Mouse (Mus musculus): Measurements from ENCODE around the gene Zfp108. TPM values are rescaled to one million over a fixed set of nuclear protein-coding genes. Genes with fewer than 3 reads are reported as not detected.

Gene Zfp108
- 5.7 and 6.3 TPM in 2 replicates for polyA plus RNA-seq (2015; fragmentation: Nextera tagmentation; extraction: Ambion mirVana)

- no peaks in the 10 kb centered on the region for H3K9me3 ChIP-seq (ENCODE audit: control insufficient read depth, low read length)
- WGBS, result 20% methylated on average over 21 of the region's 21 CpGs
- peak within 1 kb of the TSS; percentile 64 for H3K9ac ChIP-seq (replicated peaks; ENCODE audit: low read depth, low read length)
- peak; percentile 94 for ATAC-seq
- no peaks in the 10 kb centered on the region for H3K27me3 ChIP-seq (replicated peaks; ENCODE audit: control insufficient read depth, insufficient read depth, low read length)
- H3K27ac ChIP-seq (ENCODE audit: low read length), result peak within 1 kb of the TSS; percentile 57
- peak within 1 kb of the TSS; percentile 52 for H3K4me3 ChIP-seq (replicated peaks; ENCODE audit: low read length)
- H3K36me3 ChIP-seq (ENCODE audit: control insufficient read depth, insufficient read depth), result no peaks in the 10 kb centered on the region
- H3K4me2 ChIP-seq (ENCODE audit: low read length), result peak within 1 kb of the TSS; percentile 61
- peaks cover 11% of the 10 kb centered on the region for H3K4me1 ChIP-seq (replicated peaks; ENCODE audit: control insufficient read depth, insufficient read depth, low read length)
These were observed at the start of gene Zfp108 for GRCm38 (mm10) chr7:24254633-24255474. Zfp108 (plus strand) TSS chr7:24254794.

GRCm38 (mm10) chr7:24207488-24208261, 46.9 kb upstream of the Zfp108 start:
- Histone ChIP-seq H3K27me3 (replicated peaks; ENCODE audit: control insufficient read depth, insufficient read depth, low read length) (no peaks in the 10 kb centered on the region), H3K4me1 (replicated peaks; ENCODE audit: control insufficient read depth, insufficient read depth, low read length) (peaks cover 9% of the 10 kb centered on the region), H3K4me3 (replicated peaks; ENCODE audit: low read length) (peak overlapping the region; percentile 79), H3K9ac (replicated peaks; ENCODE audit: low read depth, low read length) (peak overlapping the region; percentile 86), H3K27ac (ENCODE audit: low read length) (peak overlapping the region; percentile 66), H3K9me3 (ENCODE audit: control insufficient read depth, low read length) (no peaks in the 10 kb centered on the region), H3K4me2 (ENCODE audit: low read length) (peak overlapping the region; percentile 76), H3K36me3 (ENCODE audit: control insufficient read depth, insufficient read depth) (0 out of 2 replicates have a peak, but pooled peaks cover 2% of the 10 kb centered on the region)
- peak; percentile 93 for ATAC-seq
- 11% methylated on average over 24 of the region's 24 CpGs for WGBS

GRCm38 (mm10) chr7:24208282-24208886, 46.2 kb upstream of the Zfp108 start:
- ATAC-seq, result peak; percentile 49
- 62% methylated on average over 7 of the region's 7 CpGs for WGBS
- H3K9me3 ChIP-seq (ENCODE audit: control insufficient read depth, low read length), result no peaks in the 10 kb centered on the region
- H3K27me3 ChIP-seq (replicated peaks; ENCODE audit: control insufficient read depth, insufficient read depth, low read length), result no peaks in the 10 kb centered on the region
- no peak overlapping the region for H3K27ac ChIP-seq (ENCODE audit: low read length)
- no peak overlapping the region; the same call in 1 of the 2 replicates for H3K4me3 ChIP-seq (replicated peaks; ENCODE audit: low read length)
- peaks cover 9% of the 10 kb centered on the region for H3K4me1 ChIP-seq (replicated peaks; ENCODE audit: control insufficient read depth, insufficient read depth, low read length)
- no peaks in the 10 kb centered on the region for H3K36me3 ChIP-seq (ENCODE audit: control insufficient read depth, insufficient read depth)
- peak overlapping the region; percentile 76 for H3K4me2 ChIP-seq (ENCODE audit: low read length)
- H3K9ac ChIP-seq (replicated peaks; ENCODE audit: low read depth, low read length), result no peak overlapping the region

DNA sequence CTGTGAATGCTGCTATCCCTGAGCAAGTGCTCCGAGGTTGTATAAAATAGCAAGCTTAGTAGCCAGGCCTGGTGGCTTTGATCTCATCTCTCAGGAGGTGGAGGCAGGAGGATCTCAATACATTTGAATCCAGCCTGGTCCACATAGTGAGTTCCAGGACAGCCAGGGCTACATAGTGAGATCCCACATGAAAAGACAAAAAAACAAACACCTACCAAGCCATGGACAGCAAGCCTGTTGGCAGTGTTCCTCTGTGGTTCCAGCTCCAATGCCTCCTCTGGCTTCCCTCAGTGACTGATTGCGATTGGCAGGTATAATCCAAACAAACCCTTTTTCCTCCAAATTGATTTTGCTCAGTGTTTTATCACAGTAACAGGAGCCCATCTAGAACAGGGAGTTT, 44.3 kb upstream of the Zfp108 start:
- no peak overlapping the region for H3K4me2 ChIP-seq (ENCODE audit: low read length)
- H3K9me3 ChIP-seq (ENCODE audit: control insufficient read depth, low read length), result no peaks in the 10 kb centered on the region
- 79% methylated on average over 2 of the region's 2 CpGs for WGBS
- no peak overlapping the region for H3K27ac ChIP-seq (ENCODE audit: low read length)
- no peak overlapping the region for H3K4me3 ChIP-seq (replicated peaks; ENCODE audit: low read length)
- no peak for ATAC-seq
- peaks cover 9% of the 10 kb centered on the region for H3K4me1 ChIP-seq (replicated peaks; ENCODE audit: control insufficient read depth, insufficient read depth, low read length)
- H3K36me3 ChIP-seq (ENCODE audit: control insufficient read depth, insufficient read depth), result no peaks in the 10 kb centered on the region
- no peaks in the 10 kb centered on the region for H3K27me3 ChIP-seq (replicated peaks; ENCODE audit: control insufficient read depth, insufficient read depth, low read length)
- H3K9ac ChIP-seq (replicated peaks; ENCODE audit: low read depth, low read length), result no peak overlapping the region

DNA sequence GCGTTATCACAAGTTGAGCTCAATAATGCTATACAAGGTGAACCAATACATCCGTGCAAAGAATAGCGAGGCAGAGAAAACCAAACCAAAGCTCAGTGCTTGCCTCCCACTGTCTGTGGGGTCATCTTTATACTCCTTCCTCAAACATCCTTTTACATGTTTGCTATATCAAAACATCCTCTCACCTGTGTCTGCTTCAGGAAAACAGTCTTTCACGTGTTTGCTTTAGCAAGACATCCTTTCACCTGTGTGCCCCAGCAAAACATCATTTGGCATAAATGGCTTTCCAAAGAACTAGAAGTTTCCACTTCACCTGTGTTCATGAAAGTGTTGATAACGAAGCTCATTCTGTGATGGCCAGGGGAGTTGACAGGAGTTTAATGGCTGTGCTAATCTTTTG, 43.3 kb upstream of the Zfp108 start, which contains the start of gene Zfp111:
Gene Zfp111, minus strand, starts transcription at position 101 of the 400 bp plus-strand sequence.
- Histone ChIP-seq H3K4me2 (ENCODE audit: low read length) (no peak within 1 kb of the TSS), H3K36me3 (ENCODE audit: control insufficient read depth, insufficient read depth) (no peaks in the 10 kb centered on the region), H3K27me3 (replicated peaks; ENCODE audit: control insufficient read depth, insufficient read depth, low read length) (no peaks in the 10 kb centered on the region), H3K4me1 (replicated peaks; ENCODE audit: control insufficient read depth, insufficient read depth, low read length) (peaks cover 9% of the 10 kb centered on the region), H3K27ac (ENCODE audit: low read length) (no peak within 1 kb of the TSS), H3K9ac (replicated peaks; ENCODE audit: low read depth, low read length) (no peak within 1 kb of the TSS), H3K9me3 (ENCODE audit: control insufficient read depth, low read length) (no peaks in the 10 kb centered on the region; the same call in 1 of the 2 replicates), H3K4me3 (replicated peaks; ENCODE audit: low read length) (no peak within 1 kb of the TSS)
- ATAC-seq, result no peak
- WGBS, result 76% methylated on average over 5 of the region's 5 CpGs

DNA sequence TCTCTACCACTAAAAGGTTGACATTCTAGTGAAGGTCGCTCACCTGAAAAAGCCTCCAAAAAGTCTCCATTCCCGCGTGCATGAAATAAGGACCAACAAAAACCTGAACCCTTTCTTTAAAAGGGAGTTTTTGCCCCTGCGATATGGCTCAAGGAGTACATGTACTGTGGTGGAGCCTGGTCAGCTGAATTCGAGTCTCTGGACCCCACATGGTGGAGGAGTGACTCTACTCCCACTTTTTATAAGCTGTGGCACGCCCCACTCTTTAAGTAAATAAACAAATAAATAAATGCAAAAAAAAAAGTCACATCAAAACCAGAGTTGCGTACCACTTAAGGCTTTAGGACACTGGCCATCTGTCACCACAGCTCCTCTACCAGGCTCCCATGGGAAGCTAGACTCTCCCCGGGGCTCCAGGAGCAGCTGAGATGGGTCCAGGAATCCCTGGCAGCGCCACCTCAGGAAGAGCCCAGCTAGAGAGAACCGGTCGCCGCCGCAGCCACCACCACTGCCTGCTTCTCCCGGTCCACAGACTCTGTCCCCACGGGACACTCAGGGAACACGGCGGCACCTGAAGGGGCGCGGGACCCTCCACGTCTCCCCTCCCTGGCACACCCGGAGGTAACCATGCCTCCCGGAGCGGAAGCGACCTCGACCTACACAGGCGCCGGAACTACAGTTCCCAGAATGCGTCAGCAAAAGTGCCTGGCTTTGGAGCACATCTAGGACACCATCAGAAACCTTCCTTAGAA, 17.4 kb upstream of the Zfp108 start, which contains the start of gene Zfp109:
Gene Zfp109, minus strand, starts transcription at position 521 of the 752 bp plus-strand sequence.
- Histone ChIP-seq H3K27ac (ENCODE audit: low read length) (no peak within 1 kb of the TSS), H3K9ac (replicated peaks; ENCODE audit: low read depth, low read length) (peak within 1 kb of the TSS; percentile 88), H3K36me3 (ENCODE audit: control insufficient read depth, insufficient read depth) (no peaks in the 10 kb centered on the region), H3K4me1 (replicated peaks; ENCODE audit: control insufficient read depth, insufficient read depth, low read length) (peaks cover 10% of the 10 kb centered on the region), H3K9me3 (ENCODE audit: control insufficient read depth, low read length) (no peaks in the 10 kb centered on the region), H3K4me3 (replicated peaks; ENCODE audit: low read length) (peak within 1 kb of the TSS; percentile 93), H3K4me2 (ENCODE audit: low read length) (peak within 1 kb of the TSS; percentile 77), H3K27me3 (replicated peaks; ENCODE audit: control insufficient read depth, insufficient read depth, low read length) (0 out of 2 replicates have a peak, but pooled peaks cover 2% of the 10 kb centered on the region)
- WGBS, result 4% methylated on average over 28 of the region's 28 CpGs
- ATAC-seq, result peak; percentile 97

- peaks cover 11% of the 10 kb centered on the region for H3K4me1 ChIP-seq (replicated peaks; ENCODE audit: control insufficient read depth, insufficient read depth, low read length)
- peak; percentile 54 for ATAC-seq
- WGBS, result 65% methylated on average over 9 of the region's 9 CpGs
- no peak overlapping the region for H3K27ac ChIP-seq (ENCODE audit: low read length)
- H3K9me3 ChIP-seq (ENCODE audit: control insufficient read depth, low read length), result no peaks in the 10 kb centered on the region
- H3K27me3 ChIP-seq (replicated peaks; ENCODE audit: control insufficient read depth, insufficient read depth, low read length), result no peaks in the 10 kb centered on the region
- H3K36me3 ChIP-seq (ENCODE audit: control insufficient read depth, insufficient read depth), result no peaks in the 10 kb centered on the region
- H3K4me2 ChIP-seq (ENCODE audit: low read length), result peak overlapping the region; percentile 61
- no peak overlapping the region; the same call in 1 of the 2 replicates for H3K9ac ChIP-seq (replicated peaks; ENCODE audit: low read depth, low read length)
- H3K4me3 ChIP-seq (replicated peaks; ENCODE audit: low read length), result peak overlapping the region; percentile 52
These were observed 597 bp upstream of the Zfp108 start for GRCm38 (mm10) chr7:24253779-24254615.

Data from forebrain, embryonic 16.5 days (tissue).